Mouse (Mus musculus) urinary bladder, postnatal 25 days (tissue): ENCODE results near the gene H2-Ob.

Experiments
- DNase-seq: peaks from one replicate; pipeline ENCODE4 v3.0.0; 2022; ENCODE audit warnings: low spot score

The H2-Ob gene

GRCm38 (mm10) chr17:34238706-34239105, at the start of gene H2-Ob:
Gene H2-Ob (plus strand): TSS chr17:34238903.
- DNase-seq: no peak

- DNase-seq: no peak
Observed at GRCm38 (mm10) chr17:34188986-34189385, 49.7 kb upstream of the H2-Ob start.

GRCm38 (mm10) chr17:34192852-34193251, 45.9 kb upstream of the H2-Ob start:
- DNase-seq: peak; percentile 40

GRCm38 (mm10) chr17:34193468-34193867, 45.2 kb upstream of the H2-Ob start:
- no peak for DNase-seq

GRCm38 (mm10) chr17:34194723-34195122, 44.0 kb upstream of the H2-Ob start:
- no peak for DNase-seq

GRCm38 (mm10) chr17:34196491-34196890, 42.2 kb upstream of the H2-Ob start:
- DNase-seq: no peak

- DNase-seq: peak; percentile 93
Observed at GRCm38 (mm10) chr17:34196941-34197894, 41.5 kb upstream of the H2-Ob start, which contains the start of gene Psmb8. Gene Psmb8 (plus strand): TSS chr17:34197721.

- DNase-seq: peak; percentile 30
Observed at GRCm38 (mm10) chr17:34197904-34198520, 40.7 kb upstream of the H2-Ob start.

GRCm38 (mm10) chr17:34198521-34198912, 40.2 kb upstream of the H2-Ob start:
- no peak for DNase-seq

- DNase-seq: no peak
Observed at GRCm38 (mm10) chr17:34199050-34199619, 39.6 kb upstream of the H2-Ob start.

- DNase-seq: no peak
Observed at GRCm38 (mm10) chr17:34200047-34200446, 38.7 kb upstream of the H2-Ob start.

- DNase-seq: no peak
Observed at GRCm38 (mm10) chr17:34200772-34201505, 37.8 kb upstream of the H2-Ob start.

GRCm38 (mm10) chr17:34201506-34202055, 37.1 kb upstream of the H2-Ob start:
- DNase-seq: no peak

GRCm38 (mm10) chr17:34202760-34203442, 35.8 kb upstream of the H2-Ob start:
- DNase-seq: no peak

GRCm38 (mm10) chr17:34203444-34203843, 35.3 kb upstream of the H2-Ob start, which contains the start of gene Tap2:
Gene Tap2 (plus strand): TSS chr17:34203527.
- DNase-seq: no peak

- DNase-seq: peak; percentile 89
Observed at GRCm38 (mm10) chr17:34204303-34205010, 34.2 kb upstream of the H2-Ob start.

GRCm38 (mm10) chr17:34205021-34205745, 33.5 kb upstream of the H2-Ob start:
- DNase-seq: no peak

GRCm38 (mm10) chr17:34205746-34206176, 32.9 kb upstream of the H2-Ob start:
- DNase-seq: no peak

GRCm38 (mm10) chr17:34206731-34207130, 32.0 kb upstream of the H2-Ob start:
- DNase-seq: no peak

- DNase-seq: no peak
Observed at GRCm38 (mm10) chr17:34207456-34207855, 31.2 kb upstream of the H2-Ob start.
